In the genomic region with DNA sequence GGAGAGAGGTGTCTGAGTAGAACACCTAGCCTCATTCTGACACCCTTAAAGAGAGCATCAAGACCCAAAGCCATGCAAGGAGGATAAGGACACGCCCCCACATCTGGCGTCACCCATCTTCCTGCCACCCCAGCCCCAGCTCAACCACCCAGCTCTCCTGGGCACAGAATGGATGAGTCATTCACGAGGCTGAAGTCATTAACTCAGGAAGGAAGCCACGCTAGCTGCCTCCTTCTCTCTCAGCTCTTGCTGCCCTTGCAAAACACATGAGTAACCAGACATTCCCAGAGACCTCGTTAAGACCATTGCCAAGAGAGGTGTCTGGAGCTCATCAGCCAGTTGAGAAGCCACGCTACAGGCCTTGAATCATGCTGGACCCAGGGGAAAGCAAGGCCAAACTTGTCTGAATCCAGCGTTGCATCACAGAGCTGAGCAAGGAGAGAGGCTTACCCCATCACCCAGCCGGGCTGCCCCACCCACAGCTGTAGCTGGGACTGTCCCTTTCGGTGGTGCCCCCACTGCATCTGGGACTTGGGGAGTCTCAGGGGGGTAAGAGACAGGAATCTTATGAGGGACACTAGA, we compare ENCODE assay signal across 8 mouse cellular contexts. TPM values are rescaled to one million over a fixed set of nuclear protein-coding genes. Genes with fewer than 3 reads are reported as not detected.
DNase-seq lines count a peak whose midpoint lies in the region.

No protein-coding gene starts in this region.

- intact Hi-C loops in left cerebral cortex, postnatal 36 days (cut with DNase I), result loop anchor here (5.0 kb wide), 1 partner anchor 38 kb away; a partner anchor contains a TSS

- peak; percentile 63 for DNase-seq in gastrocnemius, adult 18-20 months (ENCODE audit: low spot score)
- no peak for DNase-seq in gastrocnemius, postnatal 4 days (ENCODE audit: low spot score in 2 of 2)
- peak; percentile 96 for DNase-seq in 3T3-L1 (ENCODE audit: low read depth, low spot score)
- DNase-seq in adrenal gland, postnatal 36 days, result peak; percentile 77 to 78
- DNase-seq in left cerebral cortex, postnatal 36 days (ENCODE audit: low spot score in 2 of 2), result peak; percentile 37 to 53
- DNase-seq in spleen, postnatal 36 days (ENCODE audit: low spot score in 2 of 2), result peak; percentile 80 to 83
- DNase-seq in layer of hippocampus, postnatal 36 days, result no peak
- no peak for DNase-seq in embryo, embryonic 10 days (ENCODE audit: low spot score)

RNA-seq across cellular contexts. Expression of a gene that starts 39.4 kb away (rescaled TPM):
- 10 to 100 TPM in 1 of 2 experiments, 1 to 10 TPM in 1; 7.6 to 13.0 TPM for total RNA-seq in gastrocnemius, adult 18-20 months (2021)
- 10 to 100 TPM; 29.5 to 30.0 TPM for total RNA-seq in gastrocnemius, postnatal 4 days (2021)
- total RNA-seq in adrenal gland, postnatal 36 days (2021), result 10 to 100 TPM; 19.2 to 26.1 TPM
- 10 to 100 TPM; 18.1 to 18.3 TPM for total RNA-seq in left cerebral cortex, postnatal 36 days (2021)
- total RNA-seq in layer of hippocampus, postnatal 36 days (2021), result 10 to 100 TPM; 18.9 to 23.3 TPM

Comparison
In these comparisons a context has a peak if more than half of its experiments do, and no peak if none do; other contexts are left out.
1. DNase-seq: peak in gastrocnemius, adult 18-20 months (single experiment), 3T3-L1 (single experiment), adrenal gland, postnatal 36 days (2 of 2), left cerebral cortex, postnatal 36 days (2 of 2) and spleen, postnatal 36 days (2 of 2); none in gastrocnemius, postnatal 4 days (0 of 2), layer of hippocampus, postnatal 36 days (0 of 2) and embryo, embryonic 10 days (single experiment).